Mouse (Mus musculus) limb, embryonic 11.5 days (tissue): ENCODE measurements around the gene Slco3a1. TPM values are rescaled to one million over a fixed set of nuclear protein-coding genes. Genes with fewer than 3 reads are reported as not detected.

ENCODE experiments used
- ATAC-seq: fragments of 200-750 bp; cut with Nextera tagmentation; 2 replicates; pipeline ENCODE4 v1.8.0; 2017; ENCODE audit warnings: low read depth; ENCODE audit not compliant: insufficient number of reproducible peaks, low FRiP score, low TSS enrichment
- DNase-seq: peaks from one replicate; pipeline ENCODE4 v3.0.0-alpha.2; 2015; ENCODE audit warnings: low spot score
- H3K27ac ChIP-seq: fragments of 300-500 bp; sonication (generic); replicated peaks from 2 replicates; pipeline ENCODE4 v1.5.1; 2014; ENCODE audit warnings: low read depth, mild to moderate bottlenecking, low read length
- H3K27me3 ChIP-seq: fragments of 300-500 bp; sonication (generic); 2 replicates; pipeline ENCODE4 v1.6.1; 2014; ENCODE audit warnings: mild to moderate bottlenecking, low read length, mixed read lengths; ENCODE audit not compliant: control insufficient read depth, insufficient read depth
- H3K36me3 ChIP-seq: fragments of 300-500 bp; sonication (generic); 2 replicates; pipeline ENCODE4 v1.6.1; 2014; ENCODE audit warnings: mild to moderate bottlenecking, low read length, moderate library complexity, mixed read lengths; ENCODE audit not compliant: control insufficient read depth, insufficient read depth
- H3K4me1 ChIP-seq: fragments of 300-500 bp; sonication (generic); 2 replicates; pipeline ENCODE4 v1.6.1; 2014; ENCODE audit warnings: low read length, mixed read lengths; ENCODE audit not compliant: control insufficient read depth, insufficient read depth
- H3K4me2 ChIP-seq: fragments of 300-500 bp; sonication (generic); 2 replicates; pipeline ENCODE4 v1.6.1; 2014; ENCODE audit warnings: low read depth, mild to moderate bottlenecking, moderate library complexity; ENCODE audit not compliant: severe bottlenecking
- H3K4me3 ChIP-seq: fragments of 300-500 bp; sonication (generic); 2 replicates; pipeline ENCODE4 v1.5.1; 2014; ENCODE audit warnings: low read depth, low read length
- H3K9ac ChIP-seq: fragments of 300-500 bp; sonication (generic); 2 replicates; pipeline ENCODE4 v1.6.1; 2014; ENCODE audit warnings: mild to moderate bottlenecking, low read length
- H3K9me3 ChIP-seq: fragments of 300-500 bp; sonication (generic); 2 replicates; pipeline ENCODE4 v1.6.1; 2016; ENCODE audit warnings: low read length; ENCODE audit not compliant: control insufficient read depth
- WGBS: fragments of 180-500 bp; shearing (Covaris S2); extraction: QIAGEN DNeasy Blood & Tissue Kit; methylation state at CpG from one replicate; pipeline ENCODE4 v1.1.7; 2014; 5-methylcytosine and 5-hydroxymethylcytosine counted together
- polyA plus RNA-seq: library from polyadenylated mRNA; unstranded; fragments of >200 nt; fragmentation: Nextera tagmentation; extraction: Ambion mirVana; gene quantifications from 2 replicates; pipeline ENCODE4 v1.2.1, GENCODE M21; 2014

The Slco3a1 gene
- polyA plus RNA-seq, 1 experiment from 2014 or later: 4.8 TPM

DNA sequence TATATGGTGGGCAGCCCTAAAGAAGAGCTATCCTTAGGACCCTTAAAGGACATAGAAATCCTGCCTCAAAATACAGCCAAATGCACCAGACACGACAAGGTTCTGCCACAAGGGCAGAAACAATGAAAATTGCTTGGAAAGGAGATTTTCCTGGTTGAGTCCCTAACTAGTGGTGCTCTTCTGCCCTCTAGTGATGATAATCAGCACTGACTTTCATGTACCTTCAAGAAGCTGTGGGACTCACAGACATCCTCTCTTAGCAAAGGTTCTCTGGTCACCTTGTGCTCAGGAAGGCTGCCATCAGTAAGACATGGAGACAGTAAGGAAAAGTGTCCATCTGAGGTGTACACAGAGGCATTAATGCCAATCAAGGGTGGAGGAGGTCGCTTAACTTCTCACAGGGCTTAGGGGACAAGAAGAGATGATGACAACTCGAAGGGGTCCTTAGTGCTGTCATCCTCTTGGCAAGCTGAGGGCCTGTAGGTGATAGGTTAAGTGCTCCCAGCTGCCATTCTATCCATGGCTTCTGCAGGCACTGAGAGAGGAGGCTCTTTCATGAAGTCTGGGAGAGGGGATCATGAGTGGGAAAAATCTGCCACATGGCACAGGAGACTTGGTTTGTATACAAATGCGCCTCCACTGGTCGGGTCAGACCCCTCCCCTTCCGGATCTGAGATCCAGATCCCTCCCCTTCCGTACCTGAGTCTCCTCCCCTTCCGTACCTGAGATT is 199.9 kb downstream of the Slco3a1 start:
- ATAC-seq: 0 out of 2 replicates have a peak, but pooled peaks have one; percentile 8
- H3K9ac ChIP-seq: no peak overlapping the region
- no peaks in the 10 kb centered on the region for H3K27me3 ChIP-seq
- no peaks in the 10 kb centered on the region for H3K36me3 ChIP-seq
- no peak overlapping the region for H3K4me3 ChIP-seq
- WGBS: 48% methylated on average over 8 of the region's 8 CpGs
- H3K4me1 ChIP-seq: peaks cover 15% of the 10 kb centered on the region
- no peaks in the 10 kb centered on the region for H3K9me3 ChIP-seq
- H3K4me2 ChIP-seq: no peak overlapping the region
- peak; percentile 70 for DNase-seq
- no peak overlapping the region for H3K27ac ChIP-seq

DNA sequence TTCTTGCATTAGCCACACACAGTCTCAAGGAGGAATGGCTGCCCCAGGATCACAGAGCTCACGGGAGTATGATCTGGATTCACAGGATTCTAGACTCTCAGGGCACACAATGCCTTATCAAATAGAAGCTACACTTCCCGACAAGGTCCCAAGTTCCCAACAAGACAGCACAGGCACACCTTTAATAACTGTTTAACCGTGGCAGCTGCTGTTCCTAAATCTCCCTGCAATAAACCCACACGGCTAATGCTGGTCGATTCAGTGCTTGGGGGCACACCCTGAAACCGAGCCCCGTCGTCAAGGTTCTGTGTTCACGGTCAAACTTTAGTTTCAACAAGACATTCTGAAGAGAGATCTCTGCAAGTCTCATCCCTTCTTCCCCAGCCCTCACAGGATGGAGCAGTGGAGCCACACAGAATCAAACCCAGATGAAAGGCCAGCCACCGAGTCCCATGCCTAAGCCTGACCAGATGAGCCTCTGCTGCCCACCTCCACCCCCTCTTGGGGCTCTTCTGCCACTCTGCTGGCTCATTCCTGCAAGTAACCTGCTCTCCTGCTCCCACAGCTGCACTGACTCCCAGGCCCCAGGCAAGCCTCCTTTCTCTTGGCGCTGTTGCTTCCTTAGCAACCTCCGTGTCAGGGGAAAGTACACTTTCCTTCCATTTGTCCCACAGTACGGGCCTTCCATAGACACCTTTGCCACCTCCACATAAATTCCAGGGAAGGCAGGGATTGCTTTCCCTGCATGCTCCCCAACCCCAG is 200.7 kb downstream of the Slco3a1 start:
- Histone ChIP-seq H3K4me2 (no peak overlapping the region), H3K4me3 (no peak overlapping the region), H3K27ac (peak overlapping the region; percentile 17; the same call in 1 of the 2 replicates), H3K9me3 (no peaks in the 10 kb centered on the region), H3K4me1 (peaks cover 15% of the 10 kb centered on the region), H3K27me3 (no peaks in the 10 kb centered on the region), H3K36me3 (no peaks in the 10 kb centered on the region), H3K9ac (no peak overlapping the region)
- peak; percentile 49 for DNase-seq
- 45% methylated on average over 13 of the region's 13 CpGs for WGBS
- no peak for ATAC-seq

DNA sequence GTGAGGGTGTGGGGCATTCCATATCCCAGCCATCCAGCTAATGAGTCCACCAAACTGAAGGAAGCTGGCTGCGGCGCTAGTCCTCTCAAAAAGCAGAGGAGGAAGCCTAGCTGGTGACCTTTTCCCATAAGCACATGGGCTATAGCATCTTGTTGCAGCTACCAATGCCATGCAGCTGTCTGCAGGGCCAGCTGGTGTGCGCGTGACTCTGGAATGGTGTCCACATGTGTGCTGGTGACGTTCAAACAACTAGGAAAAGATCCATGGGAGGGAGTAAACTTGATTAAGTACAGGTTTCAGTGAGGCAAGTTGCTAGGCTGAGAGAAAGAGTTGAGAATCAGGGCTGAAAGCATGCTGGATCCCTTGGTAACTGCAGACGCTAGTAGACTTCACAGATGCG is 201.3 kb downstream of the Slco3a1 start:
- Histone ChIP-seq H3K9ac (no peak overlapping the region), H3K36me3 (no peaks in the 10 kb centered on the region), H3K4me2 (no peak overlapping the region), H3K27ac (peak overlapping the region; percentile 17; the same call in 1 of the 2 replicates), H3K4me1 (peaks cover 15% of the 10 kb centered on the region), H3K4me3 (no peak overlapping the region), H3K9me3 (no peaks in the 10 kb centered on the region), H3K27me3 (no peaks in the 10 kb centered on the region)
- peak; percentile 55; the same call in 1 of the 2 replicates for ATAC-seq
- DNase-seq: peak; percentile 74
- WGBS: 37% methylated on average over 7 of the region's 7 CpGs

DNA sequence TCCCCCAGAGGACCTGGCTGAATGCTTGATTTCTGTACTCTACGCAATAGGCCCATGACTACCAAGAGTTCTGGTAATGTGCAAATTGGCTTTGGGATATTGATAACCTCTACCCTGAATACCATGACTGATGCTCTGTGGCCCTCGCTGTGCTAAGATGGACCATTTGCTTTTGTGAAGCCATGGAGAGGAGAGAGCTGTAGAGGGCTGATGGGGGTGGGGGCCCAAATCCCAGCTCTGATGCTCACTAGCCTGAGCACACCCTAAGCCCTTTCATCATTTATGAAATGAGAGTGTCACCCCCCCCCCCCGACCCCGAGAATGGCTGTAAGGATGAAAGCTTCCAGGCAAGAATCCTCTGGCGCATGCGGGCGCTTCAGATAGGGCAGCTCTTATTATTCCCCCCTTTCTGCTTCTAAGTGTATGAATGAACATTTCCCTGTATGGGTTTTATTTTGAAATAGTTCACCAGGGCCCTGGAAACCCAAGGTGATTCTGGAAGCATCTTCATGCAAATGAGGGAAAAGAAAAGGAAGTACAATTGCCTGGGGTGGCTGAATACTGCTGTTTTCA is 206.2 kb downstream of the Slco3a1 start:
- H3K4me2 ChIP-seq: no peak overlapping the region
- DNase-seq (no peak), ATAC-seq (no peak)
- no peak overlapping the region for H3K27ac ChIP-seq
- H3K27me3 ChIP-seq: no peaks in the 10 kb centered on the region
- no peak overlapping the region for H3K9ac ChIP-seq
- peaks cover 6% of the 10 kb centered on the region for H3K4me1 ChIP-seq
- no peak overlapping the region for H3K4me3 ChIP-seq
- WGBS: 94% methylated on average over 7 of the region's 7 CpGs
- H3K36me3 ChIP-seq: no peaks in the 10 kb centered on the region
- H3K9me3 ChIP-seq: no peaks in the 10 kb centered on the region

DNA sequence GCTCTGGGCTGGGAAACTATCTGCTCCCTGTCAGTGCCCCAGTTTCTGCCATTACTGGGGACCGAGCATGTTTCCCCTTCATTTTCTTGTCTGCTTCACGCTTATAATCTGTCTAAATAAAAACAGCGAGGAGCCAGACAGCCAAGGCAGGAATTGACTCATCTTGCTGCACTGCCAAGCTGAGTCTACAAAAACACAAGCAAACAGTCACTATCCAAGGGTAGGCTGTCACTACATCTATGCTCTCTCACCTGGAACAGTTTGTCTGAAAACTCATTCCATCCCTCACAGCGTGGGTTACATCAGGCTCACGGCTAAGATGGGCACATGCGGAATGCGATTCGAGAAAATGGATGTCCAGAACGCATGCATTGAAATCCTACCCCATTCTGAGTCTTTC is 207.6 kb downstream of the Slco3a1 start:
- ATAC-seq: no peak
- Histone ChIP-seq H3K36me3 (no peaks in the 10 kb centered on the region), H3K4me3 (no peak overlapping the region), H3K9me3 (no peaks in the 10 kb centered on the region), H3K4me1 (no peaks in the 10 kb centered on the region), H3K27me3 (no peaks in the 10 kb centered on the region), H3K27ac (peak overlapping the region; percentile 30), H3K4me2 (no peak overlapping the region), H3K9ac (no peak overlapping the region)
- DNase-seq: no peak
- WGBS: 85% methylated on average over 9 of the region's 9 CpGs

DNA sequence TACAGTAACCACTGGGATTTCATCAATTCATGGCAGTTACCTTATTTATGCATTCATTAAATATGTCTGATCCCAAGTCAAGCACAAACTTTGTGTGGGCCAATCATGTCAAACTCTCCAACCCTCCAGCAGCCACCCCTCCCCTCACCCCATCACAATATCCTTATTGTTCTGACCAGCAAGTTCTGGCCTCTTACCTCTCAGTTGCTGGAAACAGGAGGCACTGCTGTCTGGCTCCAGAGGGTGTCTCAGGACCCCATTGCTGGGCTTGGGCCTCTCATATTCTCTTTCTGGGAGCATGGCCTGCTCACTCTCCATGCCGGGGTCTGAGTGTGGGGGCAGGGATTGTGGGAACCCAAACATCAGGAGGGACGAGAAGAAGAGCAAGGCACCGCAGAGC is 208.1 kb downstream of the Slco3a1 start:
- H3K4me2 ChIP-seq: no peak overlapping the region
- H3K4me3 ChIP-seq: no peak overlapping the region
- H3K27me3 ChIP-seq: no peaks in the 10 kb centered on the region
- no peak for DNase-seq
- H3K4me1 ChIP-seq: peaks cover 1% of the 10 kb centered on the region; the same call in 1 of the 2 replicates
- no peaks in the 10 kb centered on the region for H3K9me3 ChIP-seq
- H3K27ac ChIP-seq: peak overlapping the region; percentile 30
- H3K9ac ChIP-seq: no peak overlapping the region
- no peaks in the 10 kb centered on the region for H3K36me3 ChIP-seq
- ATAC-seq: peak; percentile 68; the same call in 1 of the 2 replicates
- WGBS: 93% methylated on average over 3 of the region's 3 CpGs

DNA sequence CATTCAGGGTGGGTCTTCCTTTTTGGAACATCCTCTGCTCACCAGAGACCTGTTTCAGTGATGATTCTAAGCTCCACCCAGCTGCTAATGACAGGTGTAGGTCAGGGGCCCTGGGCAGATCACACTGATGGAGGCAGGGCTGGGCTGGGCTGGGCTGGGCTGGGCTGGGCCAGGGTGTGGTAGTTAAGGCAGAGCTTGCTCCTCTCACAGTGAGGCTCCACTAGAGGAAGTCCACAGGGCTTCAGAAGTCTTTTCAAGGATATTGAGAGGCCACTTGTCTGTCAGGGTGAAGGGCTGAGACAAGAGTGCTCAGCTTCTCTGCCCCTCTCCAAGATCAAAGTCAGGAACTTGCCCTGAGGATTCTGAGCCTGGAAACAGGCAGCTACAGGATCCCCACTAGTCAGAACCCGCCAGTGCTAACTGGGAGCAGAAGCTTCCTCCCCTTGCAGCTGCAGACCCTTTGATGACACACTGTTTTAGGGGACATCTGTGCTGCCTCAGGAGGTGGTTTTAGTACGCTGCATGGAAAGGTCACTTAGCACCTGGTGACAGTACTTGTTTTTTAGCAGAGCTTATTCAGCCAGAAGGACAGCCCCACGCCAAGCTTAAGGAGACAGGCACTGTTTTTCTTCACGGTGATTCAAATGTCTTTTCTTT is 213.3 kb downstream of the Slco3a1 start:
- ATAC-seq (no peak), DNase-seq (peak; percentile 48)
- H3K27ac ChIP-seq: no peak overlapping the region
- peaks cover 4% of the 10 kb centered on the region; the same call in 1 of the 2 replicates for H3K4me1 ChIP-seq
- no peaks in the 10 kb centered on the region for H3K9me3 ChIP-seq
- 22% methylated on average over 4 of the region's 4 CpGs for WGBS
- H3K4me3 ChIP-seq: no peak overlapping the region
- no peak overlapping the region for H3K9ac ChIP-seq
- no peaks in the 10 kb centered on the region for H3K36me3 ChIP-seq
- no peaks in the 10 kb centered on the region for H3K27me3 ChIP-seq
- no peak overlapping the region for H3K4me2 ChIP-seq

DNA sequence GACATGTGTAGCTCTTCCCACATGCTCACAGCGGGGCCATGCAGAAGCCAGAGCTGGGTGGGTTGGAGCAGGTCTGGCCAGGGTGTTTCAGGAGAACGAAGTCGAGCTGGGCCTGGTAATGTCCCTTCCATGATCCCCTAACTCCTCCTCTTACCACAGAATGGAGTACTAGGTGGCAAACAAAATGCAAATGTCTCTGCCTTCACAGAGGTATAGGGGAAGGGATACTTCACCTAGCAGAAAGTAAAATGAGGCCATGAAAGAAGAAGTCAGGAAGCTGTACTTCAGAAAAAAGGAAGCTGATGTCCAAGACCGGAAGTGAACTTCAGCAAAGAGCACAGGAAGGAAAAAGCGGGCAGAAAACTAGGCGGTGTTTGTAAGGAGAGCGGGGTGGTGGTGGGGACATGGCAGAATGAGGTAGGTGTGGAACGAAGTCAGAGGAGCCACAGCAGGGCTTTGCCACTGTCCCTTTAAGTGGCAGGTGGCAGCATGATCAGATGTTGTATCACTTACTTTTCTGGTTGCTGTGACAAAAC is 214.1 kb downstream of the Slco3a1 start:
- ATAC-seq (no peak), DNase-seq (no peak)
- 88% methylated on average over 8 of the region's 8 CpGs for WGBS
- H3K4me1 ChIP-seq: peaks cover 4% of the 10 kb centered on the region; the same call in 1 of the 2 replicates
- no peak overlapping the region for H3K4me2 ChIP-seq
- no peak overlapping the region for H3K27ac ChIP-seq
- H3K27me3 ChIP-seq: no peaks in the 10 kb centered on the region
- no peaks in the 10 kb centered on the region for H3K9me3 ChIP-seq
- no peak overlapping the region for H3K4me3 ChIP-seq
- H3K9ac ChIP-seq: no peak overlapping the region
- no peaks in the 10 kb centered on the region for H3K36me3 ChIP-seq
